ENCODE assay signal across 17 mouse cellular contexts in genomic region chr2:29698421-29699290, GRCm38 (mm10). TPM values are rescaled to one million over a fixed set of nuclear protein-coding genes. Genes with fewer than 3 reads are reported as not detected.
DNase-seq lines count a peak whose midpoint lies in the region.
"Had no signal": no experiment of that assay in that cellular context is flagged by ENCODE, and none has a peak within 500 bp of the region (broad histone marks: within the 10 kb centered on the region; RNA-seq: fewer than 3 reads in every experiment).

No protein-coding gene starts in this region.

- peaks cover 38% of the 10 kb centered on the region; the same call in 1 of the 2 replicates for H3K36me3 ChIP-seq in macrophage (ENCODE audit: inconsistent target)
- peaks cover 95% of the 10 kb centered on the region for H3K36me3 ChIP-seq in hindbrain, embryonic 10.5 days

- intact Hi-C loops in left cerebral cortex, postnatal 4 days (cut with DNase I): no loop called here
- intact Hi-C loops in left cerebral cortex, postnatal 36 days (cut with DNase I): no loop called here

- H3K27ac ChIP-seq in macrophage: peak overlapping the region; percentile 66
- H3K27ac ChIP-seq in hindbrain, embryonic 10.5 days: no peak overlapping the region
- H3K27ac ChIP-seq: embryonic facial prominence, embryonic 12.5 days; forebrain, embryonic 10.5 days; limb, embryonic 12.5 days; liver, embryonic 15.5 days; neural tube, embryonic 12.5 days had no signal

- no peak overlapping the region for H3K4me3 ChIP-seq in macrophage (ENCODE audit: inconsistent target)
- no peak overlapping the region for H3K4me3 ChIP-seq in hindbrain, embryonic 10.5 days
- H3K4me3 ChIP-seq: embryonic facial prominence, embryonic 12.5 days; forebrain, embryonic 10.5 days; limb, embryonic 12.5 days; liver, embryonic 15.5 days; neural tube, embryonic 12.5 days had no signal

- no peaks in the 10 kb centered on the region for H3K79me2 ChIP-seq in macrophage (ENCODE audit: inconsistent target)

- peak; percentile 28 to 34 for DNase-seq in adrenal gland, postnatal 36 days
- DNase-seq in adrenal gland, adult 18-20 months (ENCODE audit: low spot score in 2 of 2): no peak
- DNase-seq in left cerebral cortex, postnatal 4 days: peak; percentile 46
- DNase-seq in left cerebral cortex, postnatal 36 days (ENCODE audit: low spot score in 2 of 2): no peak
- peak; percentile 33 to 40 for DNase-seq in B cell, adult 2 months
- no peak for DNase-seq in kidney, postnatal 14 days
- DNase-seq in hindbrain, embryonic 10.5 days (ENCODE audit: low spot score): no peak
- DNase-seq: heart, adult 18-20 months; retina, postnatal 1 day; thymus, postnatal 4 days had no signal

- H3K9me3 ChIP-seq in hindbrain, embryonic 10.5 days: no peaks in the 10 kb centered on the region
- H3K9me3 ChIP-seq: embryonic facial prominence, embryonic 12.5 days; forebrain, embryonic 10.5 days; limb, embryonic 12.5 days; liver, embryonic 15.5 days; neural tube, embryonic 12.5 days had no signal

- H3K4me1 ChIP-seq in hindbrain, embryonic 10.5 days (replicated peaks): no peaks in the 10 kb centered on the region
- H3K4me1 ChIP-seq: embryonic facial prominence, embryonic 12.5 days; forebrain, embryonic 10.5 days; limb, embryonic 12.5 days; neural tube, embryonic 12.5 days had no signal

- H3K27me3 ChIP-seq in hindbrain, embryonic 10.5 days (ENCODE audit: insufficient read depth, poor library complexity, severe bottlenecking): no peaks in the 10 kb centered on the region
- H3K27me3 ChIP-seq: embryonic facial prominence, embryonic 12.5 days; limb, embryonic 12.5 days; liver, embryonic 15.5 days; neural tube, embryonic 12.5 days had no signal

- WGBS in macrophage (ENCODE audit: missing documents): 27% methylated on average over 6 of the region's 6 CpGs
- 89% methylated on average over 6 of the region's 6 CpGs for WGBS in hindbrain, embryonic 10.5 days

RNA-seq across cellular contexts. Expression of gene Gm13420, which starts 52.8 kb away (rescaled TPM):
- total RNA-seq in adrenal gland, postnatal 36 days (2021): not detected
- total RNA-seq in adrenal gland, adult 18-20 months (2021): not detected
- total RNA-seq in left cerebral cortex, postnatal 4 days (2021): 1 to 10 TPM; 1.2 to 1.7 TPM
- total RNA-seq in left cerebral cortex, postnatal 36 days (2021): 1 to 10 TPM; 1.9 to 2.3 TPM
- not detected for total RNA-seq in macrophage (2018; cell fraction: chromatin; rRNA removed)
- not detected for total RNA-seq in macrophage (2018; cell fraction: cytosol; rRNA removed)
- total RNA-seq in macrophage (2018; cell fraction: nucleus; rRNA removed): not detected
- not detected in 3 replicates for polyA plus RNA-seq in macrophage (2018)
- 0.30 TPM in 1 of 2 replicates, not detected in the other for polyA plus RNA-seq in hindbrain, embryonic 10.5 days (2016; fragmentation: Nextera tagmentation; extraction: Ambion mirVana)
- total RNA-seq: heart, adult 18-20 months had no signal
- polyA plus RNA-seq: embryonic facial prominence, embryonic 12.5 days; forebrain, embryonic 10.5 days; heart, embryonic 16.5 days; limb, embryonic 12.5 days; neural tube, embryonic 12.5 days had no signal

Comparison
In these comparisons a context has a peak if more than half of its experiments do, and no peak if none do; other contexts are left out.
1. DNase-seq: peak in adrenal gland, postnatal 36 days (2 of 2), left cerebral cortex, postnatal 4 days (single experiment) and B cell, adult 2 months (2 of 2); none in adrenal gland, adult 18-20 months (0 of 2), left cerebral cortex, postnatal 36 days (0 of 2), kidney, postnatal 14 days (single experiment) and hindbrain, embryonic 10.5 days (single experiment).